Mouse (Mus musculus) spleen, postnatal 36 days (tissue): ENCODE results near the gene Syt12.

Experiments
- DNase-seq, 2 experiments: peaks; one replicate each; pipeline ENCODE4 v3.0.0; 2022; ENCODE audit warnings: low spot score in 2 of 2, mixed read lengths in 1 of 2

Syt12 gene

DNA sequence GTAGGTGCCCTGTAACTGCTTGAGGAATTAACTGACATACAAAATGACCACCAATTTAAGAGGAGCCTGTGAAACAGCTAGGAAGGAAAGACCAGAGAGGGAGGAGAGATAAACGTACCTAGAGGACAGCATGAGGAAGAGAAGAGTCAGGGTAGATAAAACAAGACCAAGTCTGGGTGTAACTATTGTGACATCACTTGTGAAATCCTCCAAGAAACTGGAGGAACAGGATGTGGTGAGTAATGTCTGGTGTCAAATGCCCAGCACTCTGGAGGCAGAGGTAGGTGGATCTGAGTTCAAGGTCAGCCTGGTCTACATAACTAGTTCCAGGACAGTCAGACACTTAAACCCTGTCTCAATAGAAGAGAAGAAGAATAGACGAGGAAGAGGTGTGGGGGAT lies 68.2 kb downstream of the Syt12 start:
- peak in 1 of 2 experiments; percentile 13 for DNase-seq

DNA sequence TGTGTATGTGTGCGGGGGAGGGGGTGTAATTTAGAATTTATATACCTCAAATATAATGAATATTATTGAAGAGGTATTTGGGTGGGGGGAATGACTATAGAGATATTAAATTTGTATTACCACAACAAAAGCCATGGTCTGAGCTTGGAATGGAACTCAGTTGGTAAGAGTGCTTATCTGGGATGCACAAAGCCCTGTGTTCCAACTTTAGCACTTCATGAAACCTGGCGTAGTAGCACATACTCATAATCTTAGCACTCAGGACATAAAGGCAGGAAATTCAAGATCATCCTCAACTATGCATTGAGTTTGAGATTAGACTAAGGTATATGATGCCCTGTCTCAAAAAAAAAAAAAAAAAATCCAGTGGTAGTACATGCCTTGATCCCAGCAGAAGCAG lies 72.4 kb downstream of the Syt12 start:
- no peak for DNase-seq

- no peak for DNase-seq
Observed at GRCm38 (mm10) chr19:4398959-4399358, 78.3 kb downstream of the Syt12 start.

DNA sequence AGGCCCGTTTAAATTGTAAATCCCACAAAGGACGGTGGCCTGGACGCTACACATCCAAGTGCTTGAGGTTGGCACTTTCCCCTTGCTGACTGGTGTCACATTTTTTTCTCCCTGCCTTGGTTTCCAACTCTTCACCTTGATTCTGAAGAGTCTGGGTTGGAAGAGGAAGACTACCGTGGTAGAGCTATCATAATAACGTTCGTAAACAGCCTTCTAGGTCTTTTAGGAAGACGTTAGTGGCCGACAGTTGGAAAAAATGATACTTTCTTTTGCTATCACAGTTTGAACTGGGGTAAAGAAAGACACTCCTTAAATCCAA lies 78.7 kb downstream of the Syt12 start:
- no peak for DNase-seq

GRCm38 (mm10) chr19:4397798-4398629 lies 79.2 kb downstream of the Syt12 start, which contains the start of gene Kdm2a:
Kdm2a (minus strand) TSS chr19:4398285.
- peak; percentile 39 to 41 for DNase-seq

DNA sequence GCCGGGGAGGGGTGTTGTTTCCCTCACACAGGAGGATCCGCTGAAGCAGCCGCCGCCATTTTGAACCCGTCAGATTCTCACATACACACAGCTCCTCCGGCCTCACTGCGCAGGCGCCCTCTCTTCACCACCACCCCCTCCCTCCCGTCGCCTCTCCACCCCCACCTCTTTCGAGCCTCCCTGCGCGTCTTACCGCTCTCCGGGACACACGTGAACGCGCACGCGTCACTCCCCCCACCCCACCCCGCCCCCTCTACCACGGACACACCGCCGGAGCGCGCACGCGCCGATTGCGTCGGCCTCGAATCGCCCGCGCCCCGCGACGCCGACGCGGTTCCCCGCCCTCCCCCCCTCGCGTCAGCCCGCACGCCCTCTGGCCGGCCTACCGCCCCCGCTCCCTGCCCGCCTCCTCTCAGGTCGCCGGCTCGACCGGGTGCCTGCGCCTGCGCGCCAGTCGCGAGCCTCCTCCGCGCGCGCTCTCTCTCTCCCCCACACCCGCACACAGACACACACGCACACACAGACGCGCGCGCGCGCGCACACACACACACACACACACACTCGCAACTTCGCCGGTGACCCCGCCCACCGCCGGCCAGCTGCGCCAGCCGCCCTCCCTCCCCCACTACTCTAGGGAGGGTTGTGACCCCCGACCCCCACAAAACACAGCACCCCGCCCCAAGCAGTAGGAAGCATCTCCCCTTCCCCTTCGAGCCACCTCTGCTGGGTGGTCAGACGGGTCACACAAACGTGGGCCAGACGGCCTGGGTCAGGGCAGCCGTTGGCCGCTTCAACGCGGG lies 80.0 kb downstream of the Syt12 start:
- peak; percentile 96 to 97 for DNase-seq

- DNase-seq = peak; percentile 34 to 48
Observed at GRCm38 (mm10) chr19:4396081-4396997, 80.9 kb downstream of the Syt12 start.
